Mouse (Mus musculus) CH12F3 (cell line): ENCODE results near the gene Htatip2.

Source experiments
- in situ Hi-C: fragments of 300-500 bp; cut with MboI; formaldehyde crosslinking; loops from 2 replicates; pipeline ENCODE4 v1.14.3; 2020; ENCODE audit warnings: low sequenced_read_pairs

Gene Htatip2

GRCm38 (mm10) chr7:49758934-49759571 lies at the start of gene Htatip2:
Htatip2 (plus strand) TSS chr7:49759115.
- in situ Hi-C loops = no loop called here

GRCm38 (mm10) chr7:49709381-49710021 lies 49.4 kb upstream of the Htatip2 start:
- in situ Hi-C loops = no loop called here

DNA sequence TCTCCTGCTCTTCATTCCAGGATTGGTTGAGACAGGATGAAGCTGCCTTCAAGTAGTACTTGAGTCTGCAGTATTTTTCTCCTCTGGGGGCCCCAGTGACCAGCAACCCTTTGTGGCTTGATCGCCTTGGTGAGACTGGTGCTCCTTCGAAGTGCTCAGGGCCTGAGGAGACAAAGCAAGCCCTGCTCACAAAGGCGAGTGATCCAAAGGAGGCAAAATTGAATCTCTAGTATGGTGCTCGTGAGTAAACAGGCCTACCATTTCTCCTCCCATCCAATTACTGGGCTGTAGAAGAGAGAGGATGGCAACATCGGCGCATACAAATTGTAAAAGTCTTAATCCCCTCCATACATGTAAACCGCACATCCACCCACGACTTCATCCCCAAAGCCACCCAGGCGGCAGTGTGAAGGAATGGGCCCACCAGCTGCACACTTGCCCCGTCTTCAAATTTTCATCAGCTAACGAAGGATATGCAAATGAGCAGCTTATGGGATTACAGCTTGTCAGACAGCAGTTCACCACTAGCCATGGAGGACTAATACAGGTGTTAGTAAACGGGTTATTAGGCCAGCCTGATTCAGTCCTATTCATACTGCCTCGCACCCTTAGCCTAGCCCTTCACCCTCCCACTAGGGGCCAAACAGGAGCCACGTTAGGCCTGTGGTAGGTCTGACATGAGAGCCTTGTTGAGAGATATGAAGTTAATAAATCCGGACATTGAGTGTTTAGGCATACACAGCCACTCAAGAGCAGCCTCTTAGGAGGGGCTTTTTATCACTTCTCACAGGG lies 40.8 kb upstream of the Htatip2 start:
- in situ Hi-C loops = no loop called here

DNA sequence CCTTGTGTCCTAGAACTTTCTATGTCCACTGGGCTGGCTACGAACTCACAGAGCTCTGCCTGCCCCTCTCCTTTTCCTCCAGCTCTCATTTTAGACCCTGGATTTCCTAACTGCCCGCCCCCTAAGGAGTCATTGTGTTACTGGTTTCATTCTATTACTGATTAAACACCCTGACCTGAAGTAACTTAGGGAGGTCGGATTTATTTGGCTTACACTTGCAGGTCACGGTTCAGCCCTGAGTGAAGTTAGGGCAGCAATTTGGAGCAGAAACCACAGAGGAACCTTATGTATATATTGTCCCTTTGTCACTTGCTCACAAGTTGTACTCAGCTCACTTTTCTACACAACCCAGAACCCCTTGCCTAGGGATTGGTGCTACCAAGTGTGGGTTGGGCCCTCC lies 24.6 kb upstream of the Htatip2 start:
- in situ Hi-C loops = no loop called here

DNA sequence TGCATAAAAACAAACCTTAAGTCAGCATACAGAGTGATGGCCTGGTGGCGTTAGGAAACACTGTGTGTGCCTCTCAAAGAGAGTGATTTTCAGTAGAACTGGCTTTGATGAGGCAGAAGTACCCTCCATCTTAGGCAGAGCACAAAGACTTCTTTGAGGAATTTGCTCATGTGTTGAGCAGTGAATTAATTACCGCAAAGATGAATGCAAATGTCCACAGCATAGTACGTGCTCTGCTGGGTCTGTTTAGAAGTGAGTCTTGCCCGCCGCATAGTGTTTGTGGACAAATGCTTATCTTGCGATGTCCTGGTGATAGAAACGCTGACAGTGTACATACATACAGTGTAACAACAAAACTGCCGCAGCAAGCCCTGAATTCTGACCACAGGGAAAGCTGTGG lies 19.5 kb upstream of the Htatip2 start:
- in situ Hi-C loops = no loop called here

- in situ Hi-C loops = no loop called here
Observed at GRCm38 (mm10) chr7:49741474-49741873, 17.4 kb upstream of the Htatip2 start.

DNA sequence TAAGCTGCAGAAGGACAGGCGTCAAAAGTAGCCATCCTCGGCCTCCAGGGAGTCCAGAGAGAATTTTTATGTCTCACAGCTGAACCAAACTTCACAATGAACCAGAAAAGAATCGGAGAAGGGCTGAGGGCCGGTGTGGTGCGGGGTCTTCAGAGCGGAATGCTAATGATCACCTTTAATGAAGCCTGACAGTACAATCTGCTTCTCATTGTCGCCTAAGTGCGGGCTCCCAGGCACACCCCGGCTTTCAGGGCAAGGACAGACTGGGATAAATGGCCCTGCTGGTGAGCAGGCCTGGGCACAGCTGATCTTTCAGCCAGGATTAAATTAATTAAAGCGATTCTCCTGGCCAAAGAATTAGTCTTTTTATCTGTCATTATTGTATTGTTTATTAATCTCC lies 17.0 kb upstream of the Htatip2 start:
- in situ Hi-C loops = no loop called here

GRCm38 (mm10) chr7:49751148-49751547 lies 7.8 kb upstream of the Htatip2 start:
- in situ Hi-C loops = no loop called here

GRCm38 (mm10) chr7:49752730-49753506 lies 6.0 kb upstream of the Htatip2 start:
- in situ Hi-C loops = no loop called here

- in situ Hi-C loops = no loop called here
Observed at GRCm38 (mm10) chr7:49754767-49755166, 4.1 kb upstream of the Htatip2 start.

DNA sequence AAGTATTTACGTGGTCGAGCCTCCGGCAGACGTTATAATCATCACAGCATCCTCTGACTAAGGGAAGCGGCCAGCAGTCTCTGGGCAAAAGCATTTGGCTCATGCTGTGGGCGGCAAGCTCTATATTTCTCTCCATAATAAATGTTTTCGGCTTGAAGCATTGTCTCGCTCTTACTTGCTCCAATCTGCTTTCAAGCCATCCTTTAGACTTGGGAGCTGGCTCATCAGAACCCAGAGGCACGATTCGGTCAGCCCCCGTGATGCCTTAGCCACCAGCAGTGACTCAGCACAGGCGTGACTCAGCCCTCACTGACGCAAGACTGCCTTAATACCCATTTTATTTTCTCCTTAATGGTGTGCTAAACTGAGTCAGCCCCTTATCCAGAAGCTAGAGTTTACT lies 3.7 kb downstream of the Htatip2 start:
- in situ Hi-C loops = no loop called here

DNA sequence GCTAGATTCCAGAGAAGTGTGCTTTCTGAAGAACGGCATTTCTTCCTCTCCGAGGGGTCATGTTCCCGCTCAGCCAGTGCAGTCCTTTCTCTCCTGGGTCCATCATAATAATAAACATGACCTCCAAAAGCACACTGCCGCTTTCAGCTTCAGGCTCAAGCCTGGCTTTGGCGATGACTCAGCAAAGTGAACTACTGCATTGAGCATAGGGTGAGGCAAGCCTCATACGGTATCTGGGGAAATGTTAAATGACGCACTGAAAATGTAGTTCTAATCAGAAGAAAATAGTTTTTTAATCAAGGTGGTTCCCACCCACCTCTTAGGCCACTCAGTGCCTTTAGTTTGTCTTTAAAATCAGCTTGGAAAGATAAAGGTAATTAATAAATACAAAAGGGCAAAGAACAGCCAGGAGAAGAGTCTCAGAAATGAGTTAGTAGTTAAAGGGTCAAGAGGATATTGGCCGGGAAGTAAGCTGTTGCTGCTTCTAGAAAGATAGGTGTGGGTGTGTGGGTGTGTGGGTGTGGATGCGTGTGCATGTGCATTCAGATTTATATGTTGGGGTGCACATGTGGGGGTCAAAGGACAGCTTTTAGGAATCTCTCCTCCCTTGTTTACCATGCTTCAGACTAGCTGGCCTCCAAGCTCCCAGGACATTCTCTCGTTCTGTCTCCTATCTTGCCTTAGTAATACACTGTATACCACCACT lies 5.2 kb downstream of the Htatip2 start:
- in situ Hi-C loops = no loop called here

- in situ Hi-C loops = no loop called here
Observed at GRCm38 (mm10) chr7:49766166-49766565, 7.3 kb downstream of the Htatip2 start.

GRCm38 (mm10) chr7:49768509-49768908 lies 9.6 kb downstream of the Htatip2 start:
- in situ Hi-C loops = no loop called here

DNA sequence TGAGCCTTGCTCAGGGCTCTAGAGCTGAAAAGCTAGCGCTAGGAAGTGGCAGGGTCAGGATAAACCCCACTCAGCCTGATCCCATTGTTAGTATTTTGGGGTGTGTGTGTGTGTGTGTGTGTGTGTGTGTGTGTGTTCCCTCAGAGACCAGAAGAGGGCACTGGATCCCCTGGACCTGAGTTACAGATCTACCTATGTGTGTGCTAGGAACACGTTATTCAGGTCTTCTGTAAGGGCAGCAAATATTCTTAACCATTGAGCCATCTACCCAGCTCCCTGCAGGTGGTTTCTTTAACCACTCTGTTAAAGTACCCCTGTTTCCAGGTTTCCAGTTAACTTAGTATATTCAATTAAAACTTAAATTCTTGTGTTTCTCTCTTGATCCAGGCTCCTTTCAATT lies 15.5 kb downstream of the Htatip2 start:
- in situ Hi-C loops = loop anchor here (10.0 kb wide), 1 partner anchor 150 kb away; no protein-coding TSS in a partner anchor

DNA sequence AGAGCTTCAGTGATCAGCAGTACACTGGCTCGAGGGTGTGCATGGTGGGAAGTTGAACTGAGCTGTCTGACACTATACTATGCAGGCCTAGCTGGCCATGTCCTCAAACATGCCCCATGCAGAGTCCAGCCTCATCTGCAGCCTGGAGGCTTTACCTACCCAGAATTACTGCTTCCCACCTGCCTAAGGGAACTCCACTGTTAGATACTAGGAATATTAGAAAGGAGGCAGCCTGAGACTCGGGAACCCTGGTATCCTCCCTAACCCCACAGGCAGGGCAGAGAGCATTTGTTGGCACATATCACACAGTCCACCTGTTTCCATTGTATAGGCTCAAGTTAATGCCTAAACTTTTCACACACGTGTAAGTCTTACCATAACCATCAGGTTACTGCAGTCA lies 18.7 kb downstream of the Htatip2 start:
- in situ Hi-C loops = loop anchor here (10.0 kb wide), 1 partner anchor 147 kb away; no protein-coding TSS in a partner anchor

- in situ Hi-C loops = loop anchor here (10.0 kb wide), 1 partner anchor 146 kb away; no protein-coding TSS in a partner anchor
Observed at GRCm38 (mm10) chr7:49778114-49778901, 19.4 kb downstream of the Htatip2 start, which contains the start of gene Prmt3. Prmt3 (plus strand) TSS chr7:49778346.

DNA sequence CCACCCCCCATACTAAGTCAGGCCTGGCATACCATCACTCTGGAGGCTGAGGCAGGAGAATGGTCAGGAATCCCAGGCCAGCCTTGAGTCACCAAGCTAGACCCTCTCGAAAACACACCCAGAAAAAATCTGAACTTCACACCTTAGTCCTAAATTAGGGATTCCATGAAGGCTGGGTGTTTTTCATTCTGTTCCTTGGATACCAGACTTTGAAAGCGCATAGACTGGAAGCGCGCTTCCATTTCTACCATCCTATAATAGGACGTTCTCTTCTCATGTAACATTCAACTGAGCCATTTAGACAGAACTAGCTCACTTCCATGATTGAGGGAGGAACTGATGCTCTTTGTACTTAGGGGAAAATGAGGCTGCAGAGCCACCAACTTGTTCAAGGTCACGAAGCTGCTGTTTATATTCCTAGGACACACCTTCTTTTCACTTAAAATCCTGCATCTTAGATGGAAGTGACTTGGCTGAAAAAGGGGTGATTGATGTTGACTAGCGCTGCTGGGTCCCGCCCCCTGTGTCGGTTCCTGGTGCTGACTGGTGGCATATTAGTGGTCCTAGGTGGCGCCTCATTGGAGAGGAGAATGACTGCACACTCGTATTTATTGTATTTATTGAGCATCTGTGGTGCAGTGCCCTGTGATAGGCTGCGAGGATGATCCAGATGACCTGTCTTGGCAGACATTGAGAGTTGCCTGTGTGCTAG lies 20.1 kb downstream of the Htatip2 start:
- in situ Hi-C loops = loop anchor here (10.0 kb wide), 1 partner anchor 146 kb away; no protein-coding TSS in a partner anchor

GRCm38 (mm10) chr7:49783017-49783416 lies 24.1 kb downstream of the Htatip2 start:
- in situ Hi-C loops = no loop called here
